Mouse (Mus musculus) embryo, embryonic 11.5 days (tissue): ENCODE measurements at regions not wholly inside any gene's neighbourhood (a gene's known extent, or its start where the extent isn't known, plus 50 kb on each side); places are given as distances from the start of the nearest gene placed in this dataset.

Source experiments
- DNase-seq: peaks from one replicate; pipeline ENCODE4 v3.0.0-alpha.2; 2012; ENCODE audit warnings: low read depth, low spot score

DNA sequence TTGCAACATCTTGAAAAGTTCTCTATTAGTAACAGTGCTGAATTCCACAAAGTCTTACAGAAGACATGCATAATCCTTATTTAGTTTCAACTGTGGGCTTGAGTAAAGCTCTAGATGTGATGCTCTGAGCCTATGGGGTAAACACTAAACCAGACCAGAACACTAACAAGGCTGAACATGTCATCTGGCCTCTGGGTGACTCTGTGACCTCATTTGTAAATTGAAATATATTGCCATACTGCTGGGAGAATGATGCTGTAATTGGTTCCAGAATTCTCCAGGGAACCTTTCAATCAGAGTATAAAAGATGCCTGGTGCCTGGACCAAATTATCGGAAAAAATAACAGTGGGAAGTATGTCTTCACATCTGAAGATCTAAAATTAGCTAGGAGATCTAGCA, 309.9 kb upstream of the Megf9 start:
- peak; percentile 23 for DNase-seq

DNA sequence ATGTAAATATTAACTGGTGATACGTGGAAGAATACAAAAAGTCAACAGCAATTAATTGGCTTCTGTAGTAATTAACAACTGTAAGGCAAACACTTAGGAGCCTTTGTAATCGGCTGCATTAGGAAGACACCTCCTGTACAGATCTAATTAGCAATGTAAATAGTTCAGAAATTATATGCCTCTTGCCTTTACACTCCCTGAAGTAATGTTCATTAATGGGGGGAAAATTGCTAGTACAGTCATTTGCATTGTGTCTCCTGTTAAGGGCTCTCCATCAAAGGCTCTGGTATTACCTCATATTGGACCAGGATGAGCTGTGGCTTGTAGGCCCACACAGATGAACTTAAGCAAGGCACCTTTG, 276.1 kb upstream of the Megf9 start:
- no peak for DNase-seq

DNA sequence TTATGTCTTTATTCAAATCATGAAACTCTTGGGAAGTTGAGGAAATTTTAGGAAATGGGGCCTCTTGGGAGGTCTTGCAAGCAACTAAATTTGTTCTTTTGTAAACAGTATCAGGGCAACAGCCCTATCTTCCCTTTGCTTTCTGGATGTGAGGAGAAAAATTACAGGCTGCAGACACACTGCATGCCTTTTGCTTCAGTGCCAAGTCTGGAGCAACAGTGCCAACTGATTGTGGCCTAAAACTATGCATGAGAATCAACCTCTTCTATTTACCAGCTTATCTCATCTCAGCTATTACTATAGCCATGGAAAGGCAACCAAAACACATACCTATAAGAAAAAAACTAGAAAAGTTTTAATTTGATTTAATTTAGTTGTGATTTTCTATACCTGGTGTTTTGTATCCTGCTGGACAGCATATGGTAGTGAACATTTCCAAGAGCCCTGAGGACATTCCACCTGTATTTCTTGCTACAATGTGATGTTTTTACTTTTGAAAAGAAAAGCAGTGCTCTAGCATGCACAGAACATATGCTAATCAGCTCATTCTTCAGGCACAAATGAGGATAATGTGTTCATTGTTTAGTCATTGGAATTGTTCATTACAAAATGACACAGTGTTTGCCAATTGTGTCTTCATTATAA, 275.6 kb upstream of the Megf9 start:
- no peak for DNase-seq

DNA sequence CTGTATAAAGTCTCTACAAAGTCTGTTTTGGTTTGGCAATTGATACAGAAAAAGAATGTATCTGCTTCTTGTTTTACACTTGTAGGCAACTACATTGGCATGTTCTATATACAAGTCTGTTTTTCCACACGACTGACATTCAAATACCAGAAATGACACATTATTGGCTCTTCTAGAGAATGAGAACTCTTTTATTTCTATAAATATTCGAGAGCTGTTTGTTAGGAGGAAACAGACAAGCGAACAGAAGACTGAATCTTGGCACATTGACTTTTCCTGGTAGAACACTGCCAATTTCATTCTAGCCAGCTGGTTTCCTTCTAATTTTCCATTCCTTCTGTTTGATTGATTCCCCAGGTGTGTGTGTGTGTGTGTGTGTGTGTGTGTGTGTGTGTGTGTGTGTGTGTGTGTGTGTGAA, 270.1 kb upstream of the Megf9 start:
- no peak for DNase-seq

GRCm38 (mm10) chr4:70798483-70798882, 263.7 kb upstream of the Megf9 start:
- no peak for DNase-seq

- no peak for DNase-seq
Observed at GRCm38 (mm10) chr4:70797935-70798334, 263.1 kb upstream of the Megf9 start.

DNA sequence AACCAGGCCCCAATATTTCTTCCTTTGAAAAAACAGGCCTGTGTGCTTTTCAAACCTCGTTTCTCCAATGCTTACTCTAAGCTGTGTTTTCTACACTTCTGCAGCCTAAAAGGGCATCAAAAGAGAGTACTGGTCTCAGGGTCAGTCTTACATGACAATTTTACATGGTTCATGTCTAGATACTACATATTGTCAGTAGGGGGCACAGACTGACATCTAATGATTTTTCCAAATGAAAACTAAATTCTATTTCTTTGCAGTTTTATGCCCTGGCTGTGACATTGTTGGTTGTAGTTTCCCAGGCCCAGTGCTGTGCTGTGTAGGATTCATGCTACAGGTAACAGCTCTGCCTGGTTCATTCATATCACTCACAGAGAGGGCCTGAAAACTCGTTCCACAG, 248.7 kb upstream of the Megf9 start:
- no peak for DNase-seq

DNA sequence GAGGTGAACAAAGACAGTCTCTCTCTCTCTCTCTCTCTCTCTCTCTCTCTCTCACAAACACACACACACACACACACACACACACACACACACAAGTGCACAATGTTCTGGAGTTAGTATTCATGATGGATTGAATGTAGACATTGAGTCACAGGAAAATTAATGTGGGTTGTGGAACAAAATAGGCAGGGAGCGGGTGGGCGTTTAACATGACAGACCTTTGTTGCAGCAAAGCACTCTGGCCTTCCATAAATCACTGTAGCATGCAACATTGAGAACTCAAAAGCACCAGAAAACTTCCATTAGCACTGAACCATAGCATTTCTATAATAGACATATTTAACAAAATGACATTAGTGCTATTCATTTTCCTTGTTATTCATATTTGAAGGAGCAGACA, 246.8 kb upstream of the Megf9 start:
- no peak for DNase-seq

- DNase-seq: no peak
Observed at GRCm38 (mm10) chr4:70776273-70776672, 241.5 kb upstream of the Megf9 start.

DNA sequence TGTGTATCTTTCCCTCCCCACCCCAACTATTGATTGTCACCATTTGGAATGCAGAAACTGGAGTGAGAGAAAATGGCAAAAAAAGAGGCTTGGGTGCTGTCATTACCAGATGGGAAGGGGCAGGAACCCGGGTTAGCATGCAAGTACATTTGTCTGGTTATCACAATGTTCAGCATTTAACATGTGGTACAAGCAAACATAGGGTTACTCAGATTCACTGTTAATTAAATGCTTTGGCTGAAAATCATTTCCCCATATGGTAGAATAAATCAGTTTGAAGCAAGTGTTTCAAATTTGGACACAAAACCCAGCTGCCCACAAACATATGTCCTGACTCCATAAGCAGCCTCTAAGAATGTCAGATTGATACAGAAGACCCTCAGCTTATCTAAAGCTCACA, 208.6 kb upstream of the Megf9 start:
- no peak for DNase-seq

DNA sequence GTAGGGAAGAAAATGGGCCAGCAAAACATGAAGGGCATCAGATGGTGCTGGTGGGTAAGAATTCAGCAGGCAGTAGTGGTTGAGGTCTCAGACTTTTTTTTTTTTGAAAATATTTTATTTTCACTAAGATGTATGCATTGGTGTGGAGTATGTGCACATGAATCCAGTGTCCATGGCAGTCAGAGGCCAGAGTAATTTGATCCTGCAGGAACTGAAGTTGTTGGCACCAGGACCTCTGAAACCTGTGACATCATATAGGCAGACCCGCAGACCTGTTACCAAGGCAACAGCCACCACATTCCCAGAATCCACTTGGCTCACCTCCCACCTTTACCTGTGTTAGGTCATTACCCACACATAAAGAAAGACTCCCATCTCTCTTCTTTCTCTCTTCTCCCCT, 207.2 kb upstream of the Megf9 start:
- DNase-seq: no peak

- no peak for DNase-seq
Observed at GRCm38 (mm10) chr4:70741121-70741520, 206.3 kb upstream of the Megf9 start.

DNA sequence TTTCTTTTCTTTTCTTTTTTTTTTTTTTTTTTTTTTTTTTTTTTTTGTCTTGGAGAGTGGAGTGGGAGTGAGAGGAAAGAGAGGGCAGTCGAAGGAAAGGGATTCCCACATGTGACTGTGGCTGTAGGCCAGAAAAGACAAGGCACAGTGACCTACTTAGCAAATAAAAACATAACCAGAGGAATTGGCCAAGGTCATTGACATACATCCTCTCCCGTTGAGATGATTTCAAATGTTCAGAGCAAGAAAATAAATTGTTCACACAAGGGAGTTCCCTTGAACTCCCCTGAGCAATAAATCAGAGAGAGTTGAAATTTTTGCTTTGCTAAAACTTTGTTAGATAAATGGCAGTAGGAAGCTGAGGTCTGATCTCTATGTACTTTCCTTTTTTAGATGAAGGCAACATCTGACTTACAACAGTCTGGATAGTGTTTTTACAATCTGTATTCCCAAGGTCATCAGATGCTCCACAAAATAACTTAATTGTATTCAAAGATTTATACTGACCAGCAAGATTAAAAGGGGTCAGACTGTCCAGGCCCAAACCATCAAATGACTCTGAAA, 174.4 kb upstream of the Megf9 start:
- no peak for DNase-seq

DNA sequence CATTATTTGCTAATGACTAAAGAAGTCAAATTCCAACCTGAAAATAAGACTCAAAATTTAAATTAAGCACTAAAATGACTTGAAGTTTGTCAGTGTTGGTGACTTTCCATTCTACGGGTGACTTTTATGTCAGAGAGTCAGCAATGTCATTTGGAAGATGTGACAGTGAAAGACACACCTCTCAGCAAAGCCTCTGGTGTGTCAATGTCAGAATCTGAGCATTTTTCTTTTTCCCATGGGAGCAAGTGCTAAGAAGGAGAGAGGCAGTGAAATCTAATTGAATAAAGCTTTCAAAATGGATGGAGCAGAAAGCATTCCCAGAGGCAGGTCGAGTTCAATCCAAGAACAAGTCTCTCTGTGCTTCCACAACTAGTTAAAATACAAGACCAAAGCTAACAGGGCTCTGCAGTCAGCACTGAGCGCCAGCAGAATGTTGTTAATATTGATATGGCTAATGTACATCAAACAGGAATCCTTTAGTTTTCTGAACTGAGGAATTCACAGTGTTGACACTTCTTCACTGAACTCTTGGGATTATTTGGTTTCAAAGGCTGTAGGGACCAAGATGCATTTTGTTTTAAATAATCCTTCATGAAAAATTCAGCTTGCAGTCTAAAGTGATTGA, 170.4 kb upstream of the Megf9 start:
- DNase-seq: no peak

DNA sequence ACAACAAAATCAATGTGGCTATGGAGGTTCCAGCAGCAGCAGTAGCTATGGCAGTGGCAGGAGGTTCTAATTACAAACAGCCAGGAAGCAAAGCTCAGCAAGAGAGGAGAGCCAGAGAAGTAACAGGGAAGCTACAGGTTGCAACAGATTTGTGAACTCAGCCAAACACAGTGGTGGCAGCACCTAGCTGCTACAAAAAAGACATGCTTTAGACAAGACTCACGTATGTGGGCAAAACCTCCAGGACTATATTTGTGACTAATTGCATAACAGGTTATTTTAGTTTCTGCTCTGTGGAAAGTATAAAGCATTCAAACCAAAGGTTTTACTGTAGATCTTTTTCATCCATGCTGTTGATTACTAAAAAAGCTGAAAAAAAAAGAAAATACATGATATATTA, 166.1 kb upstream of the Megf9 start:
- DNase-seq: no peak

GRCm38 (mm10) chr4:70664181-70664580, 129.4 kb upstream of the Megf9 start:
- no peak for DNase-seq

GRCm38 (mm10) chr4:70621431-70621837, 86.6 kb upstream of the Megf9 start:
- peak; percentile 7 for DNase-seq

DNA sequence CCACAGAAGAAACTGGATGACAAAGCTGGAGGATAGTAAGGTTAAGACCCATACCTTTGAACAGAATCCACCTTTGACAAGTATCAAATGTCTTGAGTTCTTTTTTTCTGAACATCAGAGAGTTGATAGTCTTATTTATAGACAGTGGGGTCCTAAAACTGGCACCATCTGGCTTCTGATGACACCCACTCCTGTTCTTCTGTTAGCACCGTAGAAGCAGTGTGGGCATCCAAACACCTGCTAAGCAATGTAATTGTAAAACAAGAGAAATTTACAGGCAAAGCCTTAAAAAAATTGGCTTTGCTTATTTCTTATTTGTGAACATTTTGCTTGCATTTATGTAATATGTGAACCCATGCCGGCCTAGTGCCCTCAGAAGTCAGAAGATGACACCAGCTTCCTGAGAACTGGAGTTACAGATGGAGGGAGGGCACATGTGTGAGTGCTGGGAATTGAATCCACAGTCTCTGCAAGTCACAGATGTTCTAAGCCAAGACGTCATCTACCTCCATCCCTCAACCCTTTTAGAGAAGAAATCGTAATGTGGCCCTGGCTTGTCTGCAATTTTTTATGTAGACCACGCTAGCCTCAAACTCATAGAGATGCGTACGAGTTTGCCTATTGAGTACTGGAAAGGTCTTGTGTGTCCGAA, 85.0 kb upstream of the Megf9 start:
- DNase-seq: no peak

DNA sequence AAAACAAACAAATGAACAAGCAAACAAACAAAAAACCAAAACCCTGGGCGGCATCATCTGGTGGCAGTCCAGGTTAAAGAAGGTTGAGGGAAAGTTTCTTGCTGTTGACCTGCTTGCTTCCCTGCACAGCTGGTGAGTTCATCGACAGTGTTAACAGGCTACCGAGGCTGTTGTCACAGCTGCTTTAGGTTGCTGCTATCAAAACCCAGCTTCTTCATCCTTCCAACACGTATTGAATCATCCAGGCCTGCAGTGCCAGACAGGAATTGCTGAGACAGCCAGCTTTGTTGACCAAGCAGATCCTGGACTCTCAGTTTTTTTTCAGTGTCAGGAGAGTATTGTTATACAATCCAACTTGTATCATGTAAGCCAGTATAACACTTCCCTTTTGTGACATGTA, 81.0 kb upstream of the Megf9 start:
- peak; percentile 5 for DNase-seq

DNA sequence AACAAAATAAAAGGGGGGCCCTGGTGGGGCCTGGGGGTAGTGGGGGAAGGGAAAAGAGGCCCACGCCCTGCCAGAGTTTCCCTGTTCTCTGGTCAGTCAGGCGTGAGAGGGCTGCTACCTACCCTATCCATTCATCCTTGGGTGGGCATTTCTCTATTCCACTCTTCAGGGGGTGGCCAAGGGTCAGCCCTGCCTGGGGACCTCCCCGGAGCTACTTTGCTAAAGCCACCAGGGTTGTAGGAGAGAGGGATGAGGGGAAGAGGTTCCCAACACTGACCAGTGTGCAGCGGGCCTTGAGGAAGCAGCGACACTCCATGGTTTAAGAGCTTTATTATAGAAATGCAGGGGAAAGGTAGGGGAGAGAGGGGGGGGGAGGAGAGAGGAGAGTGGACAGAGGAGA, 79.6 kb upstream of the Megf9 start:
- DNase-seq: no peak

GRCm38 (mm10) chr4:70603209-70603852, 68.5 kb upstream of the Megf9 start:
- peak; percentile 51 for DNase-seq

DNA sequence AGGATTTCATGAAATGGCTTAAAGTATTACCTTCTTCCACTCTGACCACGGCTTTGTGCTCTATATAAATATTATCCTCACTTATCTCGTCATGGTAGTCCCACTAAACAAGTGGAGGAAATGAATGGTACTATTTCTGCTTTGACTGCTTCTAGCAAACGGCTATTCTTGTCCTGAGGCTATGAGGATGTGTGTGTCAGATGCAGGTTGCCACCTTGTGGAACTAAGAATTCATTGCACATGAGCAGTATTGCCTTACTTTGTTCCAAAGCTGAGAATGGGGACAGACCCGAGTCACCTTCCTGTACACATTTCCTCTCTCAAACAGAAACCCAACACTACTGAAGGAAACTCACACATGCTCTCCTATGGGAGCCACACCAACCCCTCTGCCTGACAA, 66.5 kb upstream of the Megf9 start:
- no peak for DNase-seq
